Mouse (Mus musculus): ENCODE measurements around the gene Pappa2.

The Pappa2 gene

DNA sequence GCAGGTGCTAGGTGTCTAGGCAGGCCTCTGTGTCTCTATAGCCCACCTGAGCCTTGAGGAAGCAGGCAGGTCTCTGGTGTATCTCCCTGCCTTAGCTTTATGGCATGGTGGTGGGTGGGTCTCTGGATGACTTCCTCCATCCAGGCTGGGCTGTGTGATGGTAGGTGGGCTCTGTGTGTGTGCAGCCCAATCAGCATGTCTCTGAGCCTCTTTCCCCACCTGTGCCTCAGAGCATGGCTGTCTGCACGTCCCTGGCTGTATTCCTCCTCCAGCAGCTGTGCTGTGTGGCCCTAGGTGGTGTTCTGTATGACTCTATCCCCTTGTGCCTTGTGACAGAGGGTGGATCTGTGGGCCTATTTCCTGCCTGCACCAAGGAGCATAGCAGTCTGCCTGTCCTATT lies at the start of gene Pappa2:
Pappa2 (minus strand) TSS at position 101 of the 400 bp plus-strand sequence.
- no peak for ATAC-seq (ENCODE audit: insufficient number of reproducible peaks, low FRiP score, low TSS enrichment)

DNA sequence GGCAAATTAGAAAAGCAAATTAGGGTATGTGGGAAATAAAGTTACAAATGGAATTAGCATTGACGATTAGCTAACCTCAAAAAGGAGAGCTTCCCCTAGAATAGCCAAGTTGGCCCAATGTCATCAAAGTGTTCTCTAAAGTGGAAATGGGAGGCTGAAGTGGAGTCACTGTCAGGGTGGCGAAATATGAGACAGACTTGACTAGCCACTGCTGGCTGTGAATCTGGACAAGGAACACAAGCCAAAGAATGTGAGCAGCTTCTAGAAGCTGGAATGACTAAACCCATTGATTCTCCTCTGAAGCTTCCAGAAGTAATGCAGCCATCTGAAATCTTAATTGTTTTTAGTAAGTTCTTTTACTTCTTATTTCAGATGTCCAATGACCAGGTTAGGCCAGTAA lies 48.8 kb upstream of the Pappa2 start:
- ATAC-seq (ENCODE audit: insufficient number of reproducible peaks, low FRiP score, low TSS enrichment) = no peak

DNA sequence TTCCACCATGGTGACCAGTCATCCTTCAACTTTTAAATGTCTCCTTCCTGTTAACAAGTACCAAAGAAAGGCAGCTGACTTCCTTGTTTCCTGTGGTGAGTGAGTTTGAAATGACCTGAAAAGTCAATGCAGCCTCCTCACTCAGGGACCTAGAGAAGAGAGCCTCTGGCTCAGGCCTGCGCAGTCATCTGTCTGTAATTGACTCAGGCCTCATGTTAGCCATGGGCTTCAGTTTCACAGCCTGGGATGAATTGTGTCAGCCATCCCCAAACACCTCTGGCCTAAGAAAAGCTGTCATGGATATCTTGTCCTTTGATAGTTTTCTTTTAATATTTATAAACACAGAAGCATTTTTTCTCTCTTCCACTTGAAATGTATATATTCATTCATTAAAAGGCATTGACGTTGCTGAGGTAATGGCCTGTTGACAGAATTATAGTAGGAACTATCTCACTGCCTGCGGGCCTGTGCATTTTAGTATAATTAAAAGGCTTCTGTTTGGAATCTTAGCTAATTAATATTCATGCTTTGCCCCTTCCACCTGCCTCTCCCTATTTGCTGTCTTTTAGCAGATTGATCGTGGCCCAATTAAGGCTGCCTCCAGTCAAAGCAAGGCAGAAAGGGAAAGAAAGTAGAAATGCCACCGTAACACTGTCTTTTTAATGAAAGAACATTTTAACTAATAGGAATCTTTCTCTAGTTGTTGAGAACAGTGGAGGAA lies 34.8 kb upstream of the Pappa2 start:
- ATAC-seq (ENCODE audit: insufficient number of reproducible peaks, low FRiP score, low TSS enrichment) = no peak

DNA sequence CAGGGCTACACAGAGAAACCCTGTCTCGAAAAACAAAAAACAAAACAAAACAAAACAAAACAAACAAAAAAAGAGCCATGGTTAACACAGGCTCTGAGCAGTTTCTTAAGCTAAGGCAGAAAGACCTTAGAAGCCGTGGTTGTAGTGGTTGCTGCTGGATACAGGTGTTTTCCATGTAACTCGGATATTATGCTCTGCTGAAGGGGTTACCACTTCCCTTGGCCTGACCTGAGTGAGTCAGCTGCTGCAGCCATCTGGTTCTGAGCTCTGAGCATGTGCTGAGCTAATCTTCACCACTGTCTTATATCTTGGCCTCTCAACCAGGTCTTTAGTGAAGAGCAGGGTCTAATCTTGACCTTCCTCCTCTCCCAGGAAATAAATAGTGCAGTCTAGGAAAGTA lies 6.8 kb upstream of the Pappa2 start:
- no peak for ATAC-seq (ENCODE audit: insufficient number of reproducible peaks, low FRiP score, low TSS enrichment)

DNA sequence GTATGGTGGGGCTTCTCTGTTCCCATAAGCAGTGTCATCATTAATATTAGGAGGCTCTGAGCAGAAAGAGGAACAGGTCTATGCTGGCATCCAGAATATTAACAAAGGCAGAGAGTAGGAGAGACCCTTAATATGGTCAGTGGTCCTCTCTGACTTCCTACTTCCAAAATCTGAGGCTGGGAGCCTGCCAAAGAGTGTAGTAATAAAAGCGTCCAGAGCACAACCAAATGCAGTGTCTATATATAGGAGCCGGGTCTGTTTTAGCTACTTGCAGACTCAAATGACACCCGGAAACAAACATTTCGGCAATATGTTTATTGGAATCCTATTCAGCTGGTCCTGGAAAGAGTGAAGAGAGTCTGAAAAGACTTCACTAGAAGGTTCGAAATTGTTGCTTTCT lies 17.9 kb downstream of the Pappa2 start:
- ATAC-seq (ENCODE audit: insufficient number of reproducible peaks, low FRiP score, low TSS enrichment) = no peak

DNA sequence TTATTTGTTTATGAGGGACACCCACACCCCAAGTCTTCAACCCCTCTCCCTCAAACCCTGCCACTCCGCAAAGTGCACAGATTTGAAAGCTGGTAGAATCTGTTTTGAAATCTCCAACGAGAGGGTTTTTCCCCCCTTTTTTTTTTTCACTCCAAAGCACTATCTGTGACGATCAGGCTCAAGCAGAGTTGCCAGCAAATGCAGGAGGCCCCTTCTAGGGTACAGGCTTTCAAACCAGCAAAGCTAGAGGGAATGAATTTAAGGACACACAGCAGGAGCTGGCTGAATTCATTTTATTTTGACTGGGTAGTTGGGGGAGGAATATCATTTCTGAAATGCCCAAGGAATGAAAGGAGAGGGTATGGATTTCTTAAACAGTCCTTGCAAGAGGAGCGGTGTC lies 19.3 kb downstream of the Pappa2 start:
- ATAC-seq (ENCODE audit: insufficient number of reproducible peaks, low FRiP score, low TSS enrichment) = no peak

DNA sequence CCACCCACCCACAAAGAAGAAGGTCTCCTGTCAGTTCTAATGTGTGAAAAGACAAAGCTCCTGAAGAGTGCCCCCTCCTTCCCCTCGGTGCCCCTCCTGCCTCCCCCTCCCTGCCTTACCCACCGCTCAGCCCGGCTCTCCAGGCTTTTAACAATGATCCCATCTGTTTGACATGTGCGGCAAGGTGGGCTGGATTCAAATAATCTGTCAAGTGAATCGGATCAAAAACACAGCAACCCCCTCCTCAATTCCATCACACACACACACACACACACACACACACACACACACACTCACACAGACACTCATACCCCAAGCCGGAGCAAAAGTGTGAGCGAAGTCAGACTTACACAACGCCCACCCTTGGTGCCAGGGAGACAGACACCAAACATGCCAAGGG lies 19.7 kb downstream of the Pappa2 start:
- no peak for ATAC-seq (ENCODE audit: insufficient number of reproducible peaks, low FRiP score, low TSS enrichment)

DNA sequence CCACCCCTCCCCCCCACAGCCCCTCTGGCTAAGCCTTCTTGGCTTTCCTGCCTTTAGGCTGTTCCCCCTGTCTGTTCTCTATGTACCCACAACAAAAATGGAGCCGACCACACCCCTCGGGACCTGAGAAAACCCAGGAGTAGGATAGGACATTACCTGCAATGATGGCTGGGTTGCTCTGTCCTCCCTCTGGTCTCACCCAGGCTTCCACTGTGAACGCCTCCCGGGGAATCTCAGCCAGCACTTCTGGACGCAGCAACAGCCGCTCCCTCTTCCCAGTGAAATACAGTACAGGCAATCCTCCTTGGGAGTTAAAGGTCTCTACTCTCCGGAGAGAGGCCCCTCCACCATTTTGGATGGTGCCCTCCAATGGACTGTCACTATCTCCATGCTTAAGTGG lies 23.9 kb downstream of the Pappa2 start:
- ATAC-seq (ENCODE audit: insufficient number of reproducible peaks, low FRiP score, low TSS enrichment) = no peak

DNA sequence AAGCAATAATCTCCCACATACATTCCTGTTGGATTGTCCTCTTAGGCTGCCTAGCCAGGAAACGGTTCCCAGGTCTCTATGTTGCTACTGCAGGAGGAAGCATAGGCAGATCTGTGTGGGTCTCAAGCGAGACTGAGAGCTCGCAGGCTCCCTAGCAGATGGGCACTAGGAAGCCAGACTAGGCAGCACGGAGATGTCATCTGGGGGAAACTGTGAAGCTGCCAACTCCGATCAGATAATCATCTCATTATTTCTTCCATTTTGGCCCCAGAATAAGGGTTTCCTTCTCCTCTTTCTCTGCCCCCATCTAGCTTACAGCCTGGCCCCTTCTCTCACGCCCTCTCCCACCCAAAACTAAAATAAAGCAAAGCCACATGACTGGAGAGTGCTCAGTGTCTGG lies 25.5 kb downstream of the Pappa2 start:
- no peak for ATAC-seq (ENCODE audit: insufficient number of reproducible peaks, low FRiP score, low TSS enrichment)

DNA sequence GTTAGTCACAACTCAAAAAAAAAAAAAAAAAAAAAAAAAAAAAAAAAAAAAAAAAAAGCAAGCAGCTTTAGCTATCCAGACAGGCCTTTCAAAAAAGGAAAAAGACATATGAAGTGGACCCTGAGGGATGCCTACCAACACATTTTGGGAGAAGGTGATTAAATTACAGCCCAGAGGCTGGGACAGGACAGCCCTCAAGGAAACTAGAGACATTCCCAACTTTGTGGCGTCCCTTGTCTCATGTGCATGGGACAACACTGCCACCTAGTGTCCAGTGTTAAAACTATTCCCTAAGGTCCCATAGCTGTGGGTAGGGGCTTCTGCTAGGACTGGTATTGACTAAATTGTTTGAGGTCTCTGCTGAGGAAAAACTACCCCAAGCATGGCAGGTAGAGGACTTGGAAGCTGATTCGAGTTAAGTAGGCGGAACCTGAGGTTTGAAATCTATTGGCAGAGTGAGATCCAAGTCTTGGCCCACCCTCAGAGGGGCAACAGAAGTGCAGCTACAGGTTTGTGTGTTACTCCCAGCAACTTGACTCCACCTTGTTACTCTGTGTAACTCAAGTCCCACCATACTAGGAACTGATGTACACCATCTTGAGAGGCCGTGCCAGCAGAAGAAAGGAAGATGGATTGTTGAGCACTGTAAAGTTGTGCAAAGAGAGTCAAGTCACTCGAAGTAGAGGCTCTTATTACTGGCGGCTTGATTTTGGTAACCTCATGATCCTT lies 26.6 kb downstream of the Pappa2 start:
- ATAC-seq (ENCODE audit: insufficient number of reproducible peaks, low FRiP score, low TSS enrichment) = peak; percentile 60; the same call in 1 of the 2 replicates

DNA sequence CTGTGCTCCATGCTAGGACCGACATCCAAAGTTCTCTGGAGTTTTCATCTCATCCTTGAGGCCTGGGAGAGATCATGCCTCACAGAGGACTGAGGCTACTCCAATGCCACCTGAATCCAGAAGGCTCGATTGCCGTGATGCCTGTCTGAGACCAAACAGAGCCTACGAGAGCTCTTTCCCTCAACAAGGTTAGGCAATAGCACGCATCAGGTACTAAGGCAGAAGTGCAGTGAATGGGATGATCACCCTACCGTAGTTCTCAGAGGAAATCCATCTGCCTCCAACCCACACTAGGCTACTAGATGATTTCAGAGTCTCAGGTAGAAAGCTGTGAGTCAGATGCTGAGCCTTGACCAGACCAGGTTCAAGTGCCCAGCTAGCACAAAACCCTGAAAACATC lies 31.2 kb downstream of the Pappa2 start:
- no peak for ATAC-seq (ENCODE audit: insufficient number of reproducible peaks, low FRiP score, low TSS enrichment)

DNA sequence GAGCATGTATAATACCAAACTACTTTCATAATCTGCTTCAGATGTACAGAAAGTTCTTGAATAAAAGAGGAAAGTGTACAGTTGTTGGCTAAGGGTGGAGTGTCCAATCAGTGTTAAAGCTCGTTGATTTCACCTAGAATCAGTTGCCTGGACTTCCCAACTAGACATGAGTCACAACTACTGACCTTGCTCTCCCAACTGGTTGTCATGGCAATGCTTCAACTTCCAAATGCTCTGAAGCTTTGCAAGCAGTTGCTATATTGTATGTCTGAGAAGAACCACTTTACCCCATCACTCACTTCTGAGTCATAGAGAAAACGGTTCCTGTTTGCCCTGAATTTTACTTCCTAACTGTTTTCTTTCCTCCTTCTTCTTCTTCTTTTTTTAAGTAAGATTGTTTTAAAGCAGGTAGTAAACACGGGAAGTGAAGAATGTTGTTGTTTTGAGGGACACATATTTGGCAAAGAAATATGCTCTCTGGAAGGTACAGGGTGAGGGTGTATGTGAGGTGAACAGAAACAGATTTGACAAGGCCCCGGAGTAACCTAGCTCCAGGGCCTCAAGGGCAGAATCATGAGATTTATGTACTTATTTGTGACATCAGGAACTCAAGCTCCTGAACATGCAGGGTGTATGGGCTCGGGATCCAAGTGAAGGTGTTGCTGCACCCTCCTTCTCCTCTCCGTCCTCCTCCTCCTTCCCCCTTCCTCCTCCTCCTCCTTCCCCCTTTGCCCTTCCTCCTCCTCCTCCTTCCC lies 32.1 kb downstream of the Pappa2 start:
- no peak for ATAC-seq (ENCODE audit: insufficient number of reproducible peaks, low FRiP score, low TSS enrichment)

DNA sequence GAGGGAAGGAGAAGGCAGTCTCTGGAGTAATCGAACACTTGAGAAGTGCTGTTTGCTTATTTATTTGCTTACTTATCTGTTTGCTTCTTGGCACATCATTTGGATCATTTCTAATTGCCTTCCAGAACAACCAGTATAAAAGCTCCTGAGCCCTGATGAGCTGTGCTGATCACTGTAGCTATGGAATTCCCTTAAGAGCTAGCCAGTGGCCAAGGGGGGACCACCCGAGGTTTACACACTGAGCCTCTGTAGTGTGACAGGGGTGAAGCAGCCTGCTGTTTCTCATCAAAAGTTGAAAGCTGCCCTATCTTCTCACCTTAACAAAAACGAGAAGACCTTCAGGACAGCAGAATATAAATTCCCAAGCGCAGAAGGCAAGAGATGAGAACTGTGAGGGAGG lies 35.4 kb downstream of the Pappa2 start:
- ATAC-seq (ENCODE audit: insufficient number of reproducible peaks, low FRiP score, low TSS enrichment) = no peak

DNA sequence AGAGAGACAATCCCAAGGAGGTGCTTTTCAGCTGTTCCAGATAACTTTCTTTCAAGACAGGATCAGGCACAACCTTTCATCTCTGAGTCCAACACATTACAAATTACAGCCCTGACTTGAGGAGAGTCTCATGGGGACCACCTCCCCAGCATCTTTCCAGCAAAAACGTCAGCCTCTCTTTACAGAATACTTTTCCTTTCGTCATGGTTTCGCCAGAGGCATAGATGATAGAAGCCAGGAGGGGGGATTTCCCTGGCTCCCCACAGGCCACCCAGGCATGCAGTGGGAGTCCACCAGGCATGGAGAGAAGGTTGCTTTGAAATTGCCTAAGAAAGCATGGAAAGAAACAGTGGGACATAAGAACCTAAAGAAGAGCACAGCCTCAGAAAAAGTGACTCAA lies 37.4 kb downstream of the Pappa2 start:
- no peak for ATAC-seq (ENCODE audit: insufficient number of reproducible peaks, low FRiP score, low TSS enrichment)

DNA sequence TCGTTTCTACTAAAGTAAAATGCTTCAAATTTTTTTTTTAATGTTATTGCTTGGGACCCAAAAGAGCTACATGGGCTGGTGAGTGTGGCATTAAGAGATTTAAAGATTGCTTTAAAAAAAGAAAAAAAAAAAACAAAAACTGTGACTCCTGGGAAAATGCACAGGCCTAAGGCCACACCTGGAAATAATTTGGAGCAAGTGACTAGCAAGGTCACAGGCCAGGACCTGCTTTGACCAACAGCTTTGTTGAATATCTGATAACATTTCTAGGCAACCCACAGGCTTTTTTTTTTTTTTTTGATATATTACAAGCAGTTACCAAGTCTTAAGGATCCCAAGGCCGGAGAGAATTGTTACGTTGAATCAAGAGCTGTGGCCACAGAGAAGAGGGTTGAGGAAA lies 39.3 kb downstream of the Pappa2 start:
- ATAC-seq (ENCODE audit: insufficient number of reproducible peaks, low FRiP score, low TSS enrichment) = no peak

DNA sequence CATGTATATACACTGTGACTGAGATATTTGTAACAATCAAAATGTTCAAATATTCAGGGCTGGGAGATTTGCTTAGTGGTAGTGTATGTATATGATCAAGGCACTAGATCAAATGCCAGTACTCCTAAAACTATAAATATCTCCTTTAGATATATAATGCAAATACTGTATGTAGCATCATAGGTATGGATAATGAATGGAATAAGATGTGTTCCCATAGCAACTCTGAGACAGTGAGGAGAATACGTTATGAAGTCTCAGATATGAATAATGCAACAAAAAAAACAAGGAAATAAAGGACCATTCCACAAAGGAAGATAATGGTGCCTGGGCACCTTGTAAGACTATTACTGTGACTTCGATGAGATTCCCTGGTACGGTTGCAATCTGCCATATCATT lies 45.8 kb downstream of the Pappa2 start:
- ATAC-seq (ENCODE audit: insufficient number of reproducible peaks, low FRiP score, low TSS enrichment) = no peak

DNA sequence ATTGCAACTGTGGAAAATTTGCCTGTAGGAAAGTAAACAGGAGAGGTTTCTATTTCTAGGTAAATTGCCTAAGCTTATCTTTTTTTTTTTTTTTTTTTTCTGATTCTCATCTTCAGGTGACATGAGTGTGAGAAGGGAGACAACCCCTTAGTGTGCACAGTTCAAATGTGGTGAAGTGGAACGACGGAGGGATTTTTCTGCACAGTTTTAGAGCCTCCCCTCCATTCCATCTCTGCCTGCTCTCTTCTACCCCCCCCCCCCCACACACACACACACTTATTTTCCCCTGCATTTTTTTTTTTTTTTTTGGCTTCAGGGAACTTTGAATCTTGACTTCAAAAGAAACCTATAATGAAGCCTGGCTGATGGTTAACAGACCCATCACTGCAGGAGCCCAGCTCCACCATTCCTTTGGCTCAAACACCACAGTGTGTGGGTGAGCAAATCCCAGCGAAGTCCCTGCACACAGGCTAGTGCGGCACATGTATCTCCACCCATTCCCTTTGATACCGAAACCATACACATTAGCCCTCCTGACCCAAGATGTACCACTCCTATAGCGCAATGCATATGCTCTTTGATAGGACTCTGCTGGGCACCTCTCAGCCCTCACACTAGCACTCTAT lies 49.0 kb downstream of the Pappa2 start:
- ATAC-seq (ENCODE audit: insufficient number of reproducible peaks, low FRiP score, low TSS enrichment) = no peak

DNA sequence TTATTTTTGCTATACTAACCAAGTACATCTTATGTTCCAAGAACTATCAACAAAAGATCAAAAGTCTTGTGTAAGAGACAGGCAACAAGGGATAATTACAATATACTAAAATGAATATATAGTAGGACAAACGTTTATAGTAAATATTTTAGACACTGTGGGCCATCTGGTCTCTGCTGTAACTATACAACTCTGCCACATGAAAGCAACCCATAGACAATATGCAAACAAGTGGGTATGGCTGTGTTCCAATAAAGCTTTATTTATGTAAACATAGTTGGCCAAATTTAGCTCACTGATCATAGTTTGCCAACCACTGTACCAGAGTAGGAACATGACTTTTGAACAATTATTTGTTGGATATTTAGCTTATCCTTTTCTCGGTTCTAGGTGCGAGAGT lies 50.9 kb downstream of the Pappa2 start:
- no peak for ATAC-seq (ENCODE audit: insufficient number of reproducible peaks, low FRiP score, low TSS enrichment)

DNA sequence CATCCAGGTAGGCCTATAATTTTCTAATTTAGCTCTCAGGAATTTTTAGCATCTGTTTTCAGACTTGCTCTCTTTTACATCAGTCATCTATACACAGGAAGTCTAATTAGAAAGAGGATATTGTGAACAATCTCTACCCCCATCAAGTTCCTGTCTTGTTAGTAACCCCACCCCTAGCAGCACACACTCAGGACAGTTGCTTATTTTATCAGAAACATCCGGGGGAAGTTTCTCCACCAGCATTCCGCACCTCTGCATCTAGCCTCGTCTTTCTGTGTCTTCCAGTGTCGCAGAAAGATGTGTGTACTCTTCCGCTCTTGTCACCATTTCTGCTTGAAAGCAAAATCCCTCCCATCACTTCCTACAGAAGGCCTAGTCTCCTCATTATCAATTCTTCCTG lies 59.8 kb downstream of the Pappa2 start:
- ATAC-seq (ENCODE audit: insufficient number of reproducible peaks, low FRiP score, low TSS enrichment) = no peak

DNA sequence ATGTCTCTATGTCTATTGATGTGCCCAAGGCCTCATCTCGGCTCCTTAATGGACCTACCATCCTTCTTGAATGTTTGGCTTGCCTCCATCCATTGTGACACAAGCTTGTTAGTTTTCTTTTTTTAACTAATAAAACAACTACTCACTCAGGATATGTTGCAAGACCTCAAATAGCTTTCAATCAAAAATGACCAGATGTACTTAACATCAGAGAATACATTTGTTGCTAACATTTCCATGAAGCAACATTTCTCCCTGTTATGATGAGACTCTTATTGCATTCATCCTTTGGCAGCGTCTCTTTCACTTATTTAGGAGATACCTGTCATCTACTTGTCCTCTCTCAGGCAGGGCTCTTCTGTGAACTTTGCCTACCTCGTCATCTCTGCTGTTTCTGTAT lies 61.4 kb downstream of the Pappa2 start:
- ATAC-seq (ENCODE audit: insufficient number of reproducible peaks, low FRiP score, low TSS enrichment) = no peak

DNA sequence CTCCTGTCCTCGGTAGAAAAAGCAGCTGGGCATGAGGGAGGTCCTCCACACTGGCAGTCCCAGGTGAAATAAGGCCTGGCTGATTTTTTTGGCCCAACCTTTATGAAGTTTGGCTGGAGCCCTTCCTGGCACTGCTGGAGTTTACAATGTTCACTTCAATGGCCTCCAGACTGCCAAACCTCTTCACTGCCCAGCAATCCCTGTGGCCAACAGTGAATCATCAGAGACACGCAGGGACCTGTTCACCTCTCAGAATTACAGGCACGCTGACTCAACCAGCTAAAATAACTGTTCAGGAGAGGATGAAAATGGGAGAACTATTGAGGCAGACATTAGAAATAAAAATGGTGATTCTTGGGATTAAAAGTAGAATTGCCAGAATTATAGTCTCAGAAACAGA lies 63.2 kb downstream of the Pappa2 start:
- ATAC-seq (ENCODE audit: insufficient number of reproducible peaks, low FRiP score, low TSS enrichment) = peak; percentile 71; the same call in 1 of the 2 replicates
